23 mouse cellular contexts compared by ENCODE assay signal in the genomic region with DNA sequence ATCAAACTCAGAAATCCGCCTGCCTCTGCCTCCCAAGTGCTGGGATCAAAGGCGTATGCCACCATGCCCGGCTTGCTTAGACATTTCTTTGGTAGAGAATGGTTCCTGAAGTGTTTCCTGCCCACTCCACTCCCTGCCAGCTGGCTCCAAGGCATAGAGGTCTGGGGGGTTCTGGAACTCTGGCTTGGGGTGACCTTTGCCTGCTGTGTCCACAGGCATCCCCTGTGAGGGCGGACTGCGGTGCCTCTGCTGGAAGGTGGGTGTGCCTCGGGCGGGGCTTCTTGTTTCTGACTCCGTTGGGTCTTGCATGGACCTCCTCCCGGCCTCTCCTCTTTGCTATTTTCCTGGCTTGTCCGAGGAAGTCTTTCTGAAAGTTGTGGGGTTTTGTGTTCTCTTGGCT. TPM values are rescaled to one million over a fixed set of nuclear protein-coding genes. Genes with fewer than 3 reads are reported as not detected.
DNase-seq lines count a peak whose midpoint lies in the region; ATAC-seq and TF ChIP-seq lines count a peak whose summit lies in the region.
"Had no signal": no experiment of that assay in that cellular context is flagged by ENCODE, and none has a peak within 500 bp of the region (broad histone marks: within the 10 kb centered on the region; RNA-seq: fewer than 3 reads in every experiment).

No protein-coding gene starts in this region.

- no peak overlapping the region for H3K27ac ChIP-seq in intestine, embryonic 15.5 days
- no peak overlapping the region for H3K27ac ChIP-seq in intestine, postnatal 0 days (ENCODE audit: low read depth, low read length)
- no peak overlapping the region for H3K27ac ChIP-seq in liver, postnatal 0 days (ENCODE audit: low read depth)
- H3K27ac ChIP-seq: embryonic facial prominence, embryonic 15.5 days; forebrain, embryonic 10.5 days; gastrocnemius, adult 2 months; heart, embryonic 13.5 days had no signal

- H3K9ac ChIP-seq in intestine, embryonic 15.5 days, result no peak overlapping the region
- H3K9ac ChIP-seq in intestine, postnatal 0 days (ENCODE audit: low read depth, low read length), result no peak overlapping the region; the same call in 1 of the 2 replicates
- H3K9ac ChIP-seq in liver, postnatal 0 days (replicated peaks), result no peak overlapping the region
- H3K9ac ChIP-seq: embryonic facial prominence, embryonic 15.5 days had no signal

- WGBS in intestine, embryonic 15.5 days, result 76% methylated on average over 10 of the region's 10 CpGs
- 61% methylated on average over 10 of the region's 10 CpGs for WGBS in intestine, postnatal 0 days
- 69% methylated on average over 10 of the region's 10 CpGs for WGBS in liver, postnatal 0 days (ENCODE audit: insufficient replicate concordance)

- peaks cover 25% of the 10 kb centered on the region for H3K4me1 ChIP-seq in intestine, embryonic 15.5 days (replicated peaks)
- H3K4me1 ChIP-seq in intestine, postnatal 0 days (replicated peaks; ENCODE audit: control insufficient read depth, insufficient read depth, low read length), result no peaks in the 10 kb centered on the region
- H3K4me1 ChIP-seq in liver, postnatal 0 days (ENCODE audit: insufficient read depth), result peaks cover 16% of the 10 kb centered on the region

- H3K27me3 ChIP-seq in intestine, embryonic 15.5 days (replicated peaks), result no peaks in the 10 kb centered on the region
- no peaks in the 10 kb centered on the region for H3K27me3 ChIP-seq in intestine, postnatal 0 days (replicated peaks; ENCODE audit: control insufficient read depth, insufficient read depth, low read length)
- no peaks in the 10 kb centered on the region for H3K27me3 ChIP-seq in liver, postnatal 0 days (ENCODE audit: insufficient read depth, low read length)
- H3K27me3 ChIP-seq: embryonic facial prominence, embryonic 15.5 days; heart, embryonic 13.5 days had no signal

- H3K4me3 ChIP-seq in intestine, embryonic 15.5 days (replicated peaks), result no peak overlapping the region
- H3K4me3 ChIP-seq in intestine, postnatal 0 days (ENCODE audit: low read depth, low read length), result no peak overlapping the region
- no peak overlapping the region for H3K4me3 ChIP-seq in liver, postnatal 0 days (ENCODE audit: low read depth, low read length)
- H3K4me3 ChIP-seq: embryonic facial prominence, embryonic 15.5 days; erythroblast, embryonic 14.5 days; forebrain, embryonic 10.5 days; gastrocnemius, adult 2 months; heart, embryonic 13.5 days had no signal

- H3K9me3 ChIP-seq in intestine, embryonic 15.5 days, result no peaks in the 10 kb centered on the region
- no peaks in the 10 kb centered on the region for H3K9me3 ChIP-seq in intestine, postnatal 0 days (ENCODE audit: control insufficient read depth)
- no peaks in the 10 kb centered on the region for H3K9me3 ChIP-seq in liver, postnatal 0 days (ENCODE audit: low read length)
- H3K9me3 ChIP-seq: embryonic facial prominence, embryonic 15.5 days; forebrain, embryonic 10.5 days; heart, embryonic 13.5 days had no signal

- peak; percentile 55 to 59 for DNase-seq in kidney, adult 8-10 months
- DNase-seq in kidney, postnatal 14 days, result no peak
- DNase-seq in liver, result peak; percentile 37
- DNase-seq in liver, postnatal 0 days, result no peak
- DNase-seq in kidney, postnatal 36 days, result peak; percentile 48 to 73
- DNase-seq in embryo, embryonic 11 days, result no peak
- DNase-seq: adrenal gland, adult 2 months; adrenal gland, postnatal 25 days; B cell, adult 2 months; cerebellum, adult 18-20 months; cerebellum, adult 9-11 months; cerebellum, postnatal 36 days; gastrocnemius, adult 2 months; gastrocnemius, postnatal 25 days; heart, postnatal 36 days had no signal

- no peak for TF ChIP-seq CTCF in intestine, postnatal 0 days (IDR thresholded peaks at IDR 0.05; ENCODE audit: low read depth)
- no peak for TF ChIP-seq CTCF in liver, postnatal 0 days (IDR thresholded peaks at IDR 0.05; ENCODE audit: low read depth)

- TF ChIP-seq EP300 in liver, postnatal 0 days (IDR thresholded peaks at IDR 0.05; ENCODE audit: low read depth), result no peak

- 0 out of 2 replicates have a peak overlapping the region, but pooled peaks have one; percentile 11 for H3K4me2 ChIP-seq in intestine, embryonic 15.5 days (replicated peaks)
- no peak overlapping the region for H3K4me2 ChIP-seq in intestine, postnatal 0 days (replicated peaks; ENCODE audit: low read depth)
- no peak overlapping the region for H3K4me2 ChIP-seq in liver, postnatal 0 days (ENCODE audit: low read depth, low read length)
- H3K4me2 ChIP-seq: embryonic facial prominence, embryonic 15.5 days; heart, embryonic 13.5 days had no signal

- H3K36me3 ChIP-seq in intestine, embryonic 15.5 days, result peaks cover 23% of the 10 kb centered on the region
- H3K36me3 ChIP-seq in intestine, postnatal 0 days (ENCODE audit: control insufficient read depth, insufficient read depth), result peaks cover 32% of the 10 kb centered on the region
- peaks cover 23% of the 10 kb centered on the region for H3K36me3 ChIP-seq in liver, postnatal 0 days (replicated peaks; ENCODE audit: insufficient read depth, low read length)

- no peak for ATAC-seq in intestine, embryonic 15.5 days
- no peak for ATAC-seq in intestine, postnatal 0 days
- no peak for ATAC-seq in liver, postnatal 0 days
- ATAC-seq: CD4-positive, CD25-positive, alpha-beta regulatory T cell, adult 4 months; forebrain, embryonic 14.5 days had no signal

RNA-seq across cellular contexts. Expression of a gene that starts 2.9 kb away (rescaled TPM):
- 7.8 and 8.2 TPM in 2 replicates for polyA plus RNA-seq in intestine, embryonic 15.5 days (2015; fragmentation: Nextera tagmentation; extraction: Ambion mirVana)
- polyA plus RNA-seq in intestine, postnatal 0 days (2015; fragmentation: Nextera tagmentation; extraction: Ambion mirVana), result 5.3 and 8.5 TPM in 2 replicates
- polyA plus RNA-seq in liver, postnatal 0 days (2015; fragmentation: Nextera tagmentation; extraction: Ambion mirVana), result 1.8 and 2.0 TPM in 2 replicates

RNA-seq across cellular contexts. Expression of a gene that starts 12.1 kb away (rescaled TPM):
- 5.0 and 5.6 TPM in 2 replicates for polyA plus RNA-seq in intestine, embryonic 15.5 days (2015; fragmentation: Nextera tagmentation; extraction: Ambion mirVana)
- 2.6 and 2.8 TPM in 2 replicates for polyA plus RNA-seq in intestine, postnatal 0 days (2015; fragmentation: Nextera tagmentation; extraction: Ambion mirVana)
- 1.6 and 1.8 TPM in 2 replicates for polyA plus RNA-seq in liver, postnatal 0 days (2015; fragmentation: Nextera tagmentation; extraction: Ambion mirVana)

RNA-seq across cellular contexts. Expression of a gene that starts 34.8 kb away (rescaled TPM):
- 40.9 and 41.9 TPM in 2 replicates for polyA plus RNA-seq in intestine, embryonic 15.5 days (2015; fragmentation: Nextera tagmentation; extraction: Ambion mirVana)
- polyA plus RNA-seq in intestine, postnatal 0 days (2015; fragmentation: Nextera tagmentation; extraction: Ambion mirVana), result 56.3 and 59.3 TPM in 2 replicates
- polyA plus RNA-seq in liver, postnatal 0 days (2015; fragmentation: Nextera tagmentation; extraction: Ambion mirVana), result 51.2 and 56.3 TPM in 2 replicates

RNA-seq across cellular contexts. Expression of a gene that starts 41.8 kb away (rescaled TPM):
- 59.9 and 62.9 TPM in 2 replicates for polyA plus RNA-seq in intestine, embryonic 15.5 days (2015; fragmentation: Nextera tagmentation; extraction: Ambion mirVana)
- polyA plus RNA-seq in intestine, postnatal 0 days (2015; fragmentation: Nextera tagmentation; extraction: Ambion mirVana), result 17.3 and 18.7 TPM in 2 replicates
- polyA plus RNA-seq in liver, postnatal 0 days (2015; fragmentation: Nextera tagmentation; extraction: Ambion mirVana), result 12.8 and 13.7 TPM in 2 replicates

RNA-seq across cellular contexts. Expression of a gene that starts 43.0 kb away (rescaled TPM):
- 59.8 and 70.4 TPM in 2 replicates for polyA plus RNA-seq in intestine, embryonic 15.5 days (2015; fragmentation: Nextera tagmentation; extraction: Ambion mirVana)
- polyA plus RNA-seq in intestine, postnatal 0 days (2015; fragmentation: Nextera tagmentation; extraction: Ambion mirVana), result 90.9 and 91.3 TPM in 2 replicates
- polyA plus RNA-seq in liver, postnatal 0 days (2015; fragmentation: Nextera tagmentation; extraction: Ambion mirVana), result 25.1 and 27.0 TPM in 2 replicates

Comparison
In these comparisons a context has a peak if more than half of its experiments do, and no peak if none do; other contexts are left out.
1. DNase-seq: peak in kidney, adult 8-10 months (2 of 2), liver (single experiment) and kidney, postnatal 36 days (2 of 2); none in kidney, postnatal 14 days (single experiment), liver, postnatal 0 days (single experiment) and embryo, embryonic 11 days (single experiment).